Mouse (Mus musculus): ENCODE measurements around the gene Msx2.

Msx2 gene

DNA sequence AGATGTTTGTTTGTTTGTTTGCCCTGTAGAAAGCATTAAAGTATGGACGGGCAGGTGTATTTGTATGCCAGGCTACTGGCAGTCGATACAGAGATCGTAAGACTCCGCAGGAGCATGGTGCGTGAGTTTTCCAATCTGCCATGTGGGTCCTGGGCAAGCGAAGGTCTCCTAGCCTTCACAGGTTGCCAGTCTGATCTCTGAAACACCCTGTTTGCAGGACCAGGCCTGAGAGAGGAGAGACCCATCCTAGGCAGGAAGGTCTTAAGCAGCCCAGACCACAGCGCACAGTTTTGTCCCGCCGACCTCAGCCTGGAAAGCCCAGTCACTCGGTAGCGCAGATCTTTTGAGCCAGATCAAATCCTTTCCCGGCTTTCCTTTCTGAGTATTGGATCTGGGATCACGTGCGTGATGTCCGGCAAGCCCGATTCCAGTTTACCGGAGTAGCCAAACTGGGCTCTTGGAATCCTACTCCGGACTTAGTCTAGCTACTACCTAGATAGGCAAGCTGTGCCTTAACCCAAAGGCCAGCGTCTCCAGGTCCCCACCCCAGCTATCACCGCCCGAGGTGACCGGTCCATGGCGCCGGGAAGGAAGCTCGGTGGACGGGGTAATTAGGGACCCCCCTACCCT is 7.6 kb downstream of the Msx2 start:
- DNase-seq (ENCODE audit: low read depth, low spot score): no peak

GRCm38 (mm10) chr13:53464441-53465001 is 8.4 kb downstream of the Msx2 start:
- DNase-seq (ENCODE audit: low read depth, low spot score): no peak

DNA sequence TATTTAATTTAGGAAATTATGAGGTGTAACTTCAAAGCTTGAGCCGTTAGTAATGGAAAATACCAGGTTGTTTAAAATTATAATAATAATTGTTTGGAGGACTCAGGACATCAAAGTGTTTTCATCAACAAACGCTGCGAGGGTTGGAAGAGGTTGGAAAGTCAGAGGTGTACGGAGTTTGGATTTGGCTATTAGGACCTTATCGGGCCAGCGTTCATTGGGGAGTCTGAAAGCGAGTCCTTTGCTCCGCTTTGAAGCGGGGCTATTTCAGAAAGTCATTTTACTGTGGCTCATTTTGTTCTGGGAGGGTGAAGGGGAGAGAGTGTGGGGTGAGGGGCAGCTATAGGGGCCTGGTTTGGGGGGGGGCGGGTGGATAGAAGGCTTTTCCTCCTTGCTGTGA is 8.9 kb downstream of the Msx2 start:
- DNase-seq (ENCODE audit: low read depth, low spot score): no peak

DNA sequence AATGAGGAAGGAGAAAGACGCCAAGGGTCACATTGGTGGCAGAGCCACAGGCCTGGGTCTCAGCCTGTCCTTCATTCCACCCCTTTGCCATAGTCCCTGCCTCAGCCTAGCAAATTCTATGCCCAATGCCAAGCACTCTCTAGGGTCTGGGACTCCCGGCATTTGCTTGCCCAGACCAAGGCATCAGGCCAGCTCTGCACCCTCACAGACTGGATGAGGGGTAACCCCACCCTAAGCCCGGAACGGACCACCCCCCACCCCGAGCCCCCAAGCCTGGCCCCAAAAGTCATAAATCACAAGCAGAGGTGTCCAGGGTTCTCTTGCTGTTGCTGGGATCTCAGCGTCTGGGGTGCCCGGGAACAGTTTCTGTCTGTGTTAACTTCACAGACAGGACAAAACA is 9.8 kb downstream of the Msx2 start:
- DNase-seq (ENCODE audit: low read depth, low spot score): no peak

DNA sequence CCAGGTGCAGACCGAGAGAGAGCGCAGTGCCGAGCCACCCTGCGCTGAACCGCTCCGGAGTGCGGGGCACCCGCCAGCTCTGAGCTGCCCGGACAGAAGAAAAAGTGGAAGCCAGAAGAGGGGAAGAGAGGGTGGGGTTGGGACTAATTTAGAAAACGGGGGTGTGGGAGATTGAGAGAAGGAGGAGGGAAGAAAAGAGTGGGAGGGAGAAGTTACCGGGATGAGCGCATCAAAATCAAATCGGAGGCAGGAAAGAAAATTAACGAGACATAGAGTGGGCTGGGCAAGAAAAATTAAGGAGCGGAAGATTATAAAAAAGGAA is 10.3 kb downstream of the Msx2 start:
- DNase-seq (ENCODE audit: low read depth, low spot score): no peak

DNA sequence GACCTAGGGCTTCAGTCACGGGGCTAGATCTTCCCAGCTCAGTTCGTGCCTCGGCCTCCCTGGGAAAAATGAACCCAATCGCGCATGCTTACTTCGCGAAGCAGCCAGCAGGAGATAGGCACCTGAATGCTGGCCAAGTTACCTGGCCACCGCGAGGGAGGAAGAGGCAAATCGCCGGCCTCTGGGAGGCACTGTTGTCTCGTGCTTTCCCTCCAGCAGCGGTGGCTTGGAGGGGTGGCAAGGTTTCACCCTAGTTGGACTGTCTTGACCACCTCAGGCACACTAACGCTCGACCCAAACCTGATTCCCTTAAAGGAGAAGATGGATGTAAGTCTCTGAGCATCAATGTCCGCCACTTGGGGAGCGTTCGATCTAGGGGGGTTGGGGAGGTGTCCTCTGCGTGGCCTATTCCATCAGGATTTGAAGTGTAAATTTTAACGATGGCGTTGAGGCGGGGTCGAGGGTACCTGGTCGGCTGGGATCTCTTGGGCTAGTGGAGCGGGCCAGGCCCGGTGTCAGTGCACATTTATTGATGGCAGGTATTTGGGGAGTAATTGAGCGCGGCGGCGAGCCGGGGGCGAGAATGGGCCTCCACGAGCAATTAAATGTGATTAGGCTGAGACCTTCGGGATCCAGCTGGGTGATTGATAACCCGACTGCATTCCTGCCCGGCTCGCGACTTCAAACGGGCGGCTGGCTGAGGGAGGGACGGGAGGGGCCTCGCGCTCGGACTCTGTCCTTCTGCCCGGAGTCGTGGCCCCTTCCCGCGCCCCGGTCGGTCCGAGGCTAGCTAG is 10.8 kb downstream of the Msx2 start:
- DNase-seq (ENCODE audit: low read depth, low spot score): no peak

GRCm38 (mm10) chr13:53461346-53461745 is 11.5 kb downstream of the Msx2 start:
- DNase-seq (ENCODE audit: low read depth, low spot score): no peak

- DNase-seq (ENCODE audit: low read depth, low spot score): no peak
These were observed 14.1 kb downstream of the Msx2 start for GRCm38 (mm10) chr13:53458766-53459165.

DNA sequence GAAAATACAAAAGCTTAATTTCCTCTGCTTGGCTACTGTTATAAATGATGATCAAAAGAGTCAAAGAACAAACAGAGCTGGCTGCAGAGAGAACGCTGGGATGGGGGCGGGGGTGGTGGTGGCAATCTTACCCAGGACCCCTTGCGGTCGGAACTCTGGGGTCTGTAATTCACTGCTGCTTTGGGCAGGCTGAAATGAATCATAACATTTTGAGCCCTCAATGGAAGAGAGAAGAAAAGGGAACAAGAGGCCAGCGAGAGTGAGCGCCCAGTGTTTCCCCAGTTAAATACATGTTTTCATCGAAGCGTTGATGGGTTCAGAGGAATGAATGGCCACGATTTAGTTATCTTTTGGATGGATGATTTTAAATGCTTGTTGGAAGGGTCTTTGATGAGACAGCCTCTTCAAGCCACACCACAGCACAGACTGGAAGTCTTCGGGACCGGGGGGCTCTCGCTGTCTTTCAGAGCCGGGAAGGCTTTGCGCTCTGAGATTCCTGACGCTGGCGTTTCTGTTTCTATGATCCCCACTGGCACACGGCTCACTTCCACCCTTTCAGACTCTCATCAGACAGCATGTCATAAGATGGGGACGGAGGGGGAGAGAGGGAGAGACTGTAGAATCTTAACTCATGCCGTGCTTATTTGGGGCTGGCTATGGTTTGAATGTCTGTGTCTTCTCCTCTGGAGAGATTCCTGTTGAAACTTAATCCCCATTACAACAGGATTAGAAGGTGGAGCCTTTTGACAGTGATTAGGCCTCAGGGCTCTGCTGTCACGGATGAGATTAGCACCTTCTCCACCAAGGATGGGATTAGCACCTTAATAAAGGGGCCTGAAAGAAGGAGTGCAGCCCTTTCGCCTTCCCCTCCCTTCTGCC is 17.8 kb downstream of the Msx2 start:
- no peak for DNase-seq (ENCODE audit: low read depth, low spot score)

- DNase-seq (ENCODE audit: low read depth, low spot score): no peak
These were observed 18.9 kb downstream of the Msx2 start for GRCm38 (mm10) chr13:53453927-53454326.

GRCm38 (mm10) chr13:53447609-53448008 is 25.3 kb downstream of the Msx2 start:
- DNase-seq (ENCODE audit: low read depth, low spot score): no peak

GRCm38 (mm10) chr13:53443602-53444001 is 29.3 kb downstream of the Msx2 start:
- DNase-seq (ENCODE audit: low read depth, low spot score): no peak

DNA sequence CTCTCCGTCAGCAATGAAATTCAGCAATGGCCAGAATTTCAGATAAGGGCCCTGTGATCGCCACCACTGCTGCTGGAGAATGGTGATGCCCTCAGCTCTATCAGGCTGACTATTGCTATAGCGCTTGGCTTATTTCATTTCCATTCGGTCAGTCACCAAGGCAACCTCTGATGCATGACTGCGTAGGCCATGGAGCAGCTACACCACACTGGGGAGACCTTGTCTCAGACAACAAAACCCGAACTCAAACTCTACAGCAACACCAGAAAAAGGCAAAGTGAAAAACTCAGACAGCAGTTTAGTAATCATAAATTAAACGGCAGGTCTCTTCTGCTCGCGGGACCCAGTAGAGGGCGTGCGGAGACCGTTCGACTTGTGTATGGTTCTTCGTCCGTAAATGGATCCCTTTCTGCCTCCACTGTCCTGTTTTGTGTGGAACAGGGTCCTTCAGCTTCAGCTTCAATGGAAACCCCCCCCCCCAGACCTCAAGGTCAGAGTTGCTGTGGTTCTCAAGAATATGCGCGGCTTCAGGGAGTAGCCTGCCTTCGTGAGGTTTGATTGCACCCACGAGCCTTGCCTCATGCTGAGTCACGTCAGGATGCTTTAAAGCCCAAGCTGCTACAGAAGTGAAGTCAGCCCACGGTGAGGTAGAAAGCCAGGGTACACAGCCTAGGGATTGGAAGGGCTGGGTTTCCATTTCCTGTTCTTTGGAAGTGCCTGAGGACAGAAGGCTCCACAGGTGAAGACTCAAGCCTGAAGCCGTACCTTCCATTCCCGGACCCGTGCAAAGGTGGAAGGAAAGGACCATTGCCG is 30.5 kb downstream of the Msx2 start:
- no peak for DNase-seq (ENCODE audit: low read depth, low spot score)

- no peak for DNase-seq (ENCODE audit: low read depth, low spot score)
These were observed 31.4 kb downstream of the Msx2 start for GRCm38 (mm10) chr13:53441307-53442028.

- no peak for DNase-seq (ENCODE audit: low read depth, low spot score)
These were observed 32.9 kb downstream of the Msx2 start for GRCm38 (mm10) chr13:53439957-53440356.

- DNase-seq (ENCODE audit: low read depth, low spot score): peak; percentile 42
These were observed 46.4 kb downstream of the Msx2 start for GRCm38 (mm10) chr13:53426507-53426906.

GRCm38 (mm10) chr13:53421189-53421588 is 51.7 kb downstream of the Msx2 start:
- DNase-seq (ENCODE audit: low read depth, low spot score): no peak

DNA sequence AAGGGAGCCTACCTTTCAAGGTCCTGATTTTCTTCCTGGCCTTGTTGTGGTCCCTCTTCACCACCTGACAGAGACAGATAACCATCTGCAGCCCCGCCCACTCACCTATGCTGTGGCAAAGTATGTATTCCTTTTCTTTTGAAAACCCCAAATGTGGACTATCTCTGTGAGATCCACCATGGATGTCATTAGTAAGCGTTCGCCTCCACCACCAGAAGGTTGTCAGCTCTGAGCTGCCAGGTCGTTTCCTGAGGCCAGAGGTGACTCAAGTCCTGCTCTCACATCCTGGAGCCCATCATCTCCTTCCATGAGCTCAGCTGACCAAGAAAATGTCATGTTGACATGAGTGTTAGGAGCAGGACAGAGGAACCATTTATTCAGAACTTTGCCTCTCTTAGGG is 52.1 kb downstream of the Msx2 start:
- no peak for DNase-seq (ENCODE audit: low read depth, low spot score)

GRCm38 (mm10) chr13:53419681-53420080 is 53.2 kb downstream of the Msx2 start:
- no peak for DNase-seq (ENCODE audit: low read depth, low spot score)

- no peak for DNase-seq (ENCODE audit: low read depth, low spot score)
These were observed 55.2 kb downstream of the Msx2 start for GRCm38 (mm10) chr13:53417701-53418100.
